Mouse (Mus musculus) liver, postnatal 0 days (tissue): ENCODE measurements around the gene Tns1. TPM values are rescaled to one million over a fixed set of nuclear protein-coding genes. Genes with fewer than 3 reads are reported as not detected.
A peak's percentile ranks its signal among the peaks of the same experiment; 100 is the strongest.

ENCODE experiments used
- ATAC-seq: fragments of 200-750 bp; cut with Nextera tagmentation; 2 replicates; pipeline ENCODE4 v1.8.0; 2017; ENCODE audit warnings: mild to moderate bottlenecking, moderate library complexity
- DNase-seq: peaks from one replicate; pipeline ENCODE4 v3.0.0-alpha.2; 2016
- H3K27ac ChIP-seq: fragments of 300-500 bp; sonication (generic); 2 replicates; pipeline ENCODE4 v1.5.1; 2014; ENCODE audit warnings: antibody characterized with exemption, moderate library complexity, mild to moderate bottlenecking, low read depth
- H3K27me3 ChIP-seq: fragments of 300-500 bp; sonication (generic); 2 replicates; pipeline ENCODE4 v1.6.1; 2014; ENCODE audit warnings: low read length, control low read depth, mixed read lengths; ENCODE audit not compliant: insufficient read depth
- H3K36me3 ChIP-seq: fragments of 300-500 bp; sonication (generic); replicated peaks from 2 replicates; pipeline ENCODE4 v1.6.1; 2014; ENCODE audit warnings: mild to moderate bottlenecking, control low read depth, low read length, moderate library complexity, mixed read lengths; ENCODE audit not compliant: insufficient read depth
- H3K4me1 ChIP-seq: fragments of 300-500 bp; sonication (generic); 2 replicates; pipeline ENCODE4 v1.6.1; 2014; ENCODE audit warnings: antibody characterized with exemption, mild to moderate bottlenecking, control low read depth; ENCODE audit not compliant: insufficient read depth
- H3K4me2 ChIP-seq: fragments of 300-500 bp; sonication (generic); 2 replicates; pipeline ENCODE4 v1.6.1; 2014; ENCODE audit warnings: low read depth, mild to moderate bottlenecking, low read length, moderate library complexity, mixed read lengths
- H3K4me3 ChIP-seq: fragments of 300-500 bp; sonication (generic); 2 replicates; pipeline ENCODE4 v1.5.1; 2014; ENCODE audit warnings: low read depth, low read length
- H3K9ac ChIP-seq: fragments of 300-500 bp; sonication (generic); replicated peaks from 2 replicates; pipeline ENCODE4 v1.6.1; 2014; ENCODE audit warnings: mild to moderate bottlenecking, moderate library complexity
- H3K9me3 ChIP-seq: fragments of 300-500 bp; sonication (generic); 2 replicates; pipeline ENCODE4 v1.6.1; 2016; ENCODE audit warnings: mild to moderate bottlenecking, control low read depth, low read length, mixed read lengths
- CTCF ChIP-seq: sonication (generic); IDR thresholded peaks from 2 replicates; pipeline ENCODE4 v1.5.1; 2016; ENCODE audit warnings: antibody characterized with exemption, low read depth
- EP300 ChIP-seq: IDR thresholded peaks from 2 replicates; pipeline ENCODE4 v1.6.1; 2016; ENCODE audit warnings: antibody characterized with exemption, low read depth, mild to moderate bottlenecking
- WGBS: fragments of 180-500 bp; shearing (Covaris S2); extraction: QIAGEN DNeasy Blood & Tissue Kit; methylation state at CpG from one replicate; pipeline ENCODE4 v1.1.7; 2014; ENCODE audit not compliant: insufficient replicate concordance; 5-methylcytosine and 5-hydroxymethylcytosine counted together
- polyA plus RNA-seq: library from polyadenylated mRNA; unstranded; fragments of >200 nt; fragmentation: Nextera tagmentation; extraction: Ambion mirVana; gene quantifications from 2 replicates; pipeline ENCODE4 v1.2.1, GENCODE M21; 2015

Gene Tns1
- polyA plus RNA-seq, 1 experiment from 2014 or later = 12.1 TPM

DNA sequence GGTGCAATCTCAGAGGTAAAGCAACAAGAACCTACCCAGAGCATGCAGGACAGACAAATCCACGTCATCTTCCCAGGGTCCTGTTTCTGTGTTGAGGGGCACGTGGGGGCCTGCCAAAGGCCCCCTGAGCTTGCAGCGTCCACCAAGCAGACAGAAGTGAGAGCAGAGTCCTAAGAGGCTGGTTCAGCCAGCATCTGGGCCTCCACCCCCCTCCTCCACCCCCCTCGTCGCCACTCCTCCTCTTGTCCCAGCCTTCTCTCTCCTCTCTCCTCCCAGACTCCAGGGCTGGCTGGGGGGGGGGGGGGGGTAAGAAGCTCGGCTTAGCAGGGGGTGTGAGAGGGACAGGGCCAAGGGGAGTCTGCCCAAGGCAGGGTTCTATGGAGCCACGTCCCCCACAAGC lies 33.1 kb downstream of the Tns1 start:
- Histone ChIP-seq H3K9me3 (no peaks in the 10 kb centered on the region), H3K4me2 (no peak overlapping the region), H3K4me3 (no peak overlapping the region), H3K4me1 (no peaks in the 10 kb centered on the region), H3K27me3 (peaks cover 21% of the 10 kb centered on the region), H3K27ac (peak overlapping the region; percentile 16; the same call in 1 of the 2 replicates), H3K9ac (no peak overlapping the region), H3K36me3 (no peaks in the 10 kb centered on the region)
- ATAC-seq (no peak), DNase-seq (no peak)
- WGBS = 49% methylated on average over 6 of the region's 7 CpGs
- no peak for TF ChIP-seq CTCF
- TF ChIP-seq EP300 = no peak

DNA sequence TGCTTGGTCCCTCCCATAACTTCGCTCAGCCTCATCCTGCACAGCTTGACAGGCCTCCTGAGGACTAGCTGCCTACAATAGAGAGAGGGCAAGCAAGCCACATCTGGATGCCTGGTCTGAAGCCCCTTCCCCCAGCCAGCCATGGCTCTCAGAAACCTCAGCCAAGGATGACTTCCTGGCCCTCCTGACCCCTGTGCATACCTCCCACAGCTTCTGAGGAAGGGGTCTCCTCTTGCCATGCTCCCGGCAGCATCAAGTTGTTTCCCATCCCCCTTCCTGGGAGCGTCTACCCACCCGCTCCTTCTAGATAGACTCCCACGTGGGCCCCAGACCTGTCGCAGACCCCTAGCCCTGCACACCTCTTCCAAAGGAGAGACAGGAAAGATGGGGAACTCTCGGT lies 33.9 kb downstream of the Tns1 start:
- H3K9me3 ChIP-seq = no peaks in the 10 kb centered on the region
- peaks cover 14% of the 10 kb centered on the region; the same call in 1 of the 2 replicates for H3K27me3 ChIP-seq
- ATAC-seq (no peak), DNase-seq (no peak)
- H3K27ac ChIP-seq = no peak overlapping the region
- WGBS = 67% methylated on average over 7 of the region's 7 CpGs
- 0 out of 2 replicates have a peak overlapping the region, but pooled peaks have one; percentile 10 for H3K4me3 ChIP-seq
- TF ChIP-seq CTCF (no peak), EP300 (no peak)
- no peaks in the 10 kb centered on the region for H3K4me1 ChIP-seq
- no peaks in the 10 kb centered on the region for H3K36me3 ChIP-seq
- H3K9ac ChIP-seq = peak overlapping the region; percentile 9; the same call in 1 of the 2 replicates
- peak overlapping the region; percentile 27; the same call in 1 of the 2 replicates for H3K4me2 ChIP-seq

DNA sequence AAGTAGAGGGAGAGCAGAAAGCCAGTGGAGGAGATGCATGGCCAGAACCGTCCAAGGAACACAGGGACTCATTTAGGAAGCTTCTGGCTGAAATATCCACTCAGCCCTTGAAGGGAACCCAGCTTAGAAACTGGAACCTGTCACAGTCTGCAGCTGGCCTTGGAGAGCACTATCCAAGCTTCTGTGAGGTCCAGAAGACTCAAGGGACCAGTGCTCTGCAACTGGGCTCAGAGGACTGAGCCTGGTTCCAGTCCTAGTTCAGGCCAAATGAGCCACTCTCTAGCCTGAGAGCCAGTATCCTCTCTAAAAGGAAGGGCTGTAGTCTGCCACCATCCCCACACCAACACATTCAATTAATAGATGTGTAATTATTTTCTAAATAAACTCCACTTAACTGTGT lies 35.7 kb downstream of the Tns1 start:
- no peak overlapping the region for H3K4me2 ChIP-seq
- 45% methylated on average over 1 of the region's 1 CpGs for WGBS
- H3K27ac ChIP-seq = no peak overlapping the region
- H3K4me1 ChIP-seq = no peaks in the 10 kb centered on the region
- peaks cover 10% of the 10 kb centered on the region; the same call in 1 of the 2 replicates for H3K27me3 ChIP-seq
- no peak overlapping the region for H3K4me3 ChIP-seq
- H3K36me3 ChIP-seq = no peaks in the 10 kb centered on the region
- no peaks in the 10 kb centered on the region for H3K9me3 ChIP-seq
- no peak for TF ChIP-seq CTCF
- no peak for TF ChIP-seq EP300
- H3K9ac ChIP-seq = no peak overlapping the region
- ATAC-seq = no peak
- no peak for DNase-seq

DNA sequence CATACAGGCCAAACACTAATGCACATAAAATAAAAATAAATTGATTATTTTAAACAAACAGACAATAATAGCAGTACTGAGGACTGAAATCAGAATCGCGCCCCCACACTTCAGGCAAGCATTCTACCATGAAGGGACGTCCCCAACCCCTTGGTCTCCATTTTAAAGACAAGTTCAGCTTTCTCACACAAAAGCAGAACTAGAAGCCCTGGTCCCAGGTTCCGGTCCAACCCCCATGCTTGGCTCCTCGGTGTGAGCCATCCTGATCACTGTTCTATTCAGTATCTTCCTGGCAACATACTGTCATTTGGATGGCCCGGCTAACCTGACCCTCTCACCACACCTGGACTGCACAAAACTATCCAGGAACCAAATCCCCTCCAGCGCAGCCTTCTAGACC lies 38.7 kb downstream of the Tns1 start:
- H3K4me3 ChIP-seq = no peak overlapping the region
- ATAC-seq = no peak
- H3K4me1 ChIP-seq = peaks cover 13% of the 10 kb centered on the region; the same call in 1 of the 2 replicates
- H3K27ac ChIP-seq = no peak overlapping the region
- no peaks in the 10 kb centered on the region for H3K9me3 ChIP-seq
- H3K4me2 ChIP-seq = no peak overlapping the region
- 0 out of 2 replicates have a peak, but pooled peaks cover 4% of the 10 kb centered on the region for H3K27me3 ChIP-seq
- no peak for DNase-seq
- 75% methylated on average over 7 of the region's 7 CpGs for WGBS
- H3K36me3 ChIP-seq = no peaks in the 10 kb centered on the region
- TF ChIP-seq EP300 (no peak), CTCF (no peak)
- H3K9ac ChIP-seq = no peak overlapping the region

DNA sequence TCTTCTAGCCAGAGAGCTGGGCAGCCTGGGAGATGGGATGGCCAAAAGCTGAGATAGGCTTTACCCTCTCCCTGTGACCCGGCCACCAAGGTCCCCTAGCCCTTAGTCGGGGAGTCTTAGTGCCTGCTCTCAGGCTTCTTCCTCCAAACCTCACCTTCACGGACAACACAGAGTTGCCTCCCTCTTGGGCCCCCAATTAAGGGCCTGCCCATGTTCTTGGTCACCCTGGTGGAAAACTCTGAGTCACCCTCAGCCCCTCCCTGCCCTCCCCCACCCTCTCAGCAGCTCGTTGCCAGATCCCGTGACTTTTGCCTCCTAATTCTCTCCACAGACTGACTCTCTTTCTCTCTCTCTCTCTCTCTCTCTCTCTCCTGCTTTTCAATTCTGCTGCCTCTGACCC lies 39.5 kb downstream of the Tns1 start:
- Histone ChIP-seq H3K4me3 (no peak overlapping the region), H3K4me2 (no peak overlapping the region), H3K9me3 (no peaks in the 10 kb centered on the region), H3K27me3 (0 out of 2 replicates have a peak, but pooled peaks cover under 1% of the 10 kb centered on the region), H3K27ac (no peak overlapping the region), H3K36me3 (no peaks in the 10 kb centered on the region), H3K9ac (no peak overlapping the region), H3K4me1 (peaks cover 13% of the 10 kb centered on the region; the same call in 1 of the 2 replicates)
- WGBS = 53% methylated on average over 5 of the region's 5 CpGs
- DNase-seq (no peak), ATAC-seq (no peak)
- TF ChIP-seq CTCF = no peak

DNA sequence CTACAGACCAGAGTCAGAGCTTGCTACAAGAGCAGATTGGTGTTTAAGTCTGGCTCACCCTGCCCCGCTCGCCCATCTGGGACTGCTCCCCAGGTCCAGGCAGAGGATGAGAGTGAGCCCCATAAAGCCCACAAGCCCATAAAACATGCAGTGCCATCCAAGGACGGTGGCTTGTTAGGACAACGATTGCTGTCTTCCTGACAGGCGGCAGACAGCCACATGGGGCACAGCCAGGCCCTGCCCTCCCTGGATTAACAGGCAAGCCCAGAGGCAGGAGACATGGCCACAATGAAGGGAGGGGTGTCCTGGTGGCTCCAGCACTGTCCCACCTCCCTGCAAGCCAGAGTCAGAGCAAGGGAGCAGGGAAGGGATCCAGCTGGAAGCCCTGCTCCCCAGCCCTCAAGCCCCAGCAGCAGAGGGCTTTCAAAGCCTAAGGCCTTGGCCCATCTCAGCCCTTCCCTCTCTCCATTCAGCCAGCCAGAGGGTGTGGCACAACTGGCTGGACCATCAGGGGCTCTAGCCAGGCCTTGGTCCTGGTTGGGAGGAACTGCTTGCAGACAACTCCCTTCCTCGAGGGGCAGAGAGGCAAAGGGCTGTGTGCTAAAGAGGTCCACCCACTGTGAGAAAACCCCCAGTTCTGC lies 40.1 kb downstream of the Tns1 start:
- Histone ChIP-seq H3K36me3 (no peaks in the 10 kb centered on the region), H3K9me3 (no peaks in the 10 kb centered on the region), H3K27ac (0 out of 2 replicates have a peak overlapping the region, but pooled peaks have one; percentile 42), H3K4me2 (no peak overlapping the region), H3K4me3 (no peak overlapping the region), H3K4me1 (peaks cover 13% of the 10 kb centered on the region; the same call in 1 of the 2 replicates), H3K9ac (no peak overlapping the region), H3K27me3 (no peaks in the 10 kb centered on the region)
- no peak for DNase-seq
- TF ChIP-seq EP300 (no peak), CTCF (no peak)
- ATAC-seq = no peak
- 69% methylated on average over 6 of the region's 6 CpGs for WGBS
